In the genomic region with DNA sequence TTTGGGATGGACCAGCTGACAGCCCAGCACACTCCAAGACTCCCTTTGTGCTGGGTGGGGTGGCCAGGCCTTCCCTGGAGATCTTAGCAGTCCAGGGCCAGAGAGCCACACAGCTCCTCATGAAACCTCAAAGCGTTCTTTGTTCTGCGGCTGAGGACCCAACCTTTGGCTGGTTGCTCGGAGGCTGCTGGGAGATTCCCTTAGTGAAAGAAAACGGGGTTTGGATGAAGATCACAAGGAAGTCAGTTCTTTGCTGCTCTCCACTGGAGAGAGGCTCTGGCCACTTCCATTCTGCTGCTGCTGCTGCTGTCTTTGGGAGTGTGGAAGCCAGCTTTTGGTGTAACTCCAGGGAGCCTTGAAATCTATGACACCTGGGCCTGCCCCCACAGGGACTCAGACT, we compare ENCODE assay signal across 20 mouse cellular contexts. TPM values are rescaled to one million over a fixed set of nuclear protein-coding genes. Genes with fewer than 3 reads are reported as not detected.
DNase-seq lines count a peak whose midpoint lies in the region; ATAC-seq lines count a peak whose summit lies in the region.
"Had no signal": no experiment of that assay in that cellular context is flagged by ENCODE, and none has a peak within 500 bp of the region (broad histone marks: within the 10 kb centered on the region; RNA-seq: fewer than 3 reads in every experiment).

No protein-coding gene starts in this region.

- H3K4me3 ChIP-seq in hindbrain, embryonic 10.5 days = no peak overlapping the region
- no peak overlapping the region for H3K4me3 ChIP-seq in hindbrain, embryonic 11.5 days (ENCODE audit: low read depth, low read length)
- H3K4me3 ChIP-seq in midbrain, embryonic 15.5 days = no peak overlapping the region
- H3K4me3 ChIP-seq in midbrain, embryonic 11.5 days (ENCODE audit: low read depth, low read length) = no peak overlapping the region
- H3K4me3 ChIP-seq in embryonic facial prominence, embryonic 13.5 days = no peak overlapping the region
- H3K4me3 ChIP-seq in limb, embryonic 15.5 days = no peak overlapping the region
- H3K4me3 ChIP-seq: liver, embryonic 12.5 days had no signal

- ATAC-seq in hindbrain, embryonic 11.5 days (ENCODE audit: low FRiP score) = no peak
- ATAC-seq in midbrain, embryonic 15.5 days (replicated peaks) = 0 out of 2 replicates have a peak, but pooled peaks have one; percentile 39
- no peak for ATAC-seq in midbrain, embryonic 11.5 days (ENCODE audit: low FRiP score)
- no peak for ATAC-seq in embryonic facial prominence, embryonic 13.5 days (ENCODE audit: insufficient number of reproducible peaks, insufficient read depth, low FRiP score, low TSS enrichment, low read depth)
- no peak for ATAC-seq in limb, embryonic 15.5 days (ENCODE audit: insufficient number of reproducible peaks, low FRiP score, low TSS enrichment, low read depth)
- ATAC-seq: activated CD4-positive, CD25-positive, alpha-beta regulatory T cell, adult 4 months; inflammation-experienced regulatory T-cells, adult 6 months; liver, embryonic 12.5 days; Patski had no signal

- peak overlapping the region; percentile 65 for H3K27ac ChIP-seq in hindbrain, embryonic 10.5 days
- H3K27ac ChIP-seq in hindbrain, embryonic 11.5 days (ENCODE audit: low read depth, low read length) = no peak overlapping the region
- H3K27ac ChIP-seq in midbrain, embryonic 15.5 days = no peak overlapping the region
- no peak overlapping the region for H3K27ac ChIP-seq in midbrain, embryonic 11.5 days (ENCODE audit: low read depth, low read length)
- 0 out of 2 replicates have a peak overlapping the region, but pooled peaks have one; percentile 22 for H3K27ac ChIP-seq in embryonic facial prominence, embryonic 13.5 days
- peak overlapping the region; percentile 47; the same call in 1 of the 2 replicates for H3K27ac ChIP-seq in limb, embryonic 15.5 days
- H3K27ac ChIP-seq: liver, embryonic 12.5 days had no signal

- no peak overlapping the region for H3K4me2 ChIP-seq in hindbrain, embryonic 11.5 days (replicated peaks; ENCODE audit: low read depth, low read length)
- no peak overlapping the region for H3K4me2 ChIP-seq in midbrain, embryonic 15.5 days
- H3K4me2 ChIP-seq in midbrain, embryonic 11.5 days = no peak overlapping the region
- no peak overlapping the region for H3K4me2 ChIP-seq in embryonic facial prominence, embryonic 13.5 days
- H3K4me2 ChIP-seq in limb, embryonic 15.5 days = no peak overlapping the region
- H3K4me2 ChIP-seq: liver, embryonic 12.5 days had no signal

- H3K4me1 ChIP-seq in hindbrain, embryonic 10.5 days (replicated peaks) = peaks cover 27% of the 10 kb centered on the region
- no peaks in the 10 kb centered on the region for H3K4me1 ChIP-seq in hindbrain, embryonic 11.5 days (replicated peaks; ENCODE audit: control insufficient read depth, insufficient read depth, low read length)
- H3K4me1 ChIP-seq in midbrain, embryonic 15.5 days = peaks cover 13% of the 10 kb centered on the region
- peaks cover 7% of the 10 kb centered on the region for H3K4me1 ChIP-seq in midbrain, embryonic 11.5 days (ENCODE audit: control insufficient read depth, insufficient read depth, low read length)
- H3K4me1 ChIP-seq in embryonic facial prominence, embryonic 13.5 days = peaks cover 13% of the 10 kb centered on the region
- peaks cover 21% of the 10 kb centered on the region for H3K4me1 ChIP-seq in limb, embryonic 15.5 days
- H3K4me1 ChIP-seq: liver, embryonic 12.5 days had no signal

- WGBS in hindbrain, embryonic 10.5 days = 51% methylated on average over 4 of the region's 4 CpGs
- 48% methylated on average over 4 of the region's 4 CpGs for WGBS in hindbrain, embryonic 11.5 days
- WGBS in midbrain, embryonic 15.5 days = 46% methylated on average over 4 of the region's 4 CpGs
- 49% methylated on average over 4 of the region's 4 CpGs for WGBS in midbrain, embryonic 11.5 days
- WGBS in embryonic facial prominence, embryonic 13.5 days = 43% methylated on average over 4 of the region's 4 CpGs
- WGBS in limb, embryonic 15.5 days = 47% methylated on average over 4 of the region's 4 CpGs

- H3K9ac ChIP-seq in hindbrain, embryonic 11.5 days (ENCODE audit: low read depth, low read length) = no peak overlapping the region
- H3K9ac ChIP-seq in midbrain, embryonic 15.5 days = no peak overlapping the region
- no peak overlapping the region for H3K9ac ChIP-seq in midbrain, embryonic 11.5 days (ENCODE audit: low read length)
- no peak overlapping the region for H3K9ac ChIP-seq in embryonic facial prominence, embryonic 13.5 days
- H3K9ac ChIP-seq in limb, embryonic 15.5 days = no peak overlapping the region
- H3K9ac ChIP-seq: liver, embryonic 12.5 days had no signal

- H3K9me3 ChIP-seq in hindbrain, embryonic 10.5 days = no peaks in the 10 kb centered on the region; the same call in 1 of the 2 replicates
- no peaks in the 10 kb centered on the region for H3K9me3 ChIP-seq in hindbrain, embryonic 11.5 days (ENCODE audit: control insufficient read depth, low read length)
- no peaks in the 10 kb centered on the region for H3K9me3 ChIP-seq in midbrain, embryonic 15.5 days
- H3K9me3 ChIP-seq in midbrain, embryonic 11.5 days (ENCODE audit: control insufficient read depth, low read length) = no peaks in the 10 kb centered on the region
- peaks cover 4% of the 10 kb centered on the region; the same call in 1 of the 2 replicates for H3K9me3 ChIP-seq in embryonic facial prominence, embryonic 13.5 days
- H3K9me3 ChIP-seq in limb, embryonic 15.5 days = no peaks in the 10 kb centered on the region
- H3K9me3 ChIP-seq: liver, embryonic 12.5 days had no signal

- H3K27me3 ChIP-seq in hindbrain, embryonic 10.5 days (ENCODE audit: insufficient read depth, poor library complexity, severe bottlenecking) = peaks cover 21% of the 10 kb centered on the region
- H3K27me3 ChIP-seq in hindbrain, embryonic 11.5 days (ENCODE audit: control insufficient read depth, insufficient read depth, low read length) = no peaks in the 10 kb centered on the region
- no peaks in the 10 kb centered on the region for H3K27me3 ChIP-seq in midbrain, embryonic 15.5 days (replicated peaks)
- H3K27me3 ChIP-seq in midbrain, embryonic 11.5 days (ENCODE audit: control insufficient read depth, insufficient read depth, low read length) = no peaks in the 10 kb centered on the region
- H3K27me3 ChIP-seq in embryonic facial prominence, embryonic 13.5 days = 0 out of 2 replicates have a peak, but pooled peaks cover 3% of the 10 kb centered on the region
- no peaks in the 10 kb centered on the region for H3K27me3 ChIP-seq in limb, embryonic 15.5 days
- H3K27me3 ChIP-seq: Patski had no signal

- DNase-seq in hindbrain, embryonic 10.5 days (ENCODE audit: low spot score) = no peak
- no peak for DNase-seq in hindbrain, embryonic 11.5 days (ENCODE audit: low spot score)
- no peak for DNase-seq in midbrain, embryonic 11.5 days (ENCODE audit: low spot score, missing footprints)
- DNase-seq in kidney, adult 18-20 months = no peak
- DNase-seq in thymus, postnatal 25 days = no peak
- DNase-seq: adrenal gland, postnatal 36 days; gastrocnemius, postnatal 14 days; kidney, adult 9 months; kidney, postnatal 4 days; lung, postnatal 36 days; right cerebral cortex, adult 18-20 months; spleen, adult 18-20 months; thymus, adult 18-20 months had no signal

- H3K36me3 ChIP-seq in hindbrain, embryonic 10.5 days = no peaks in the 10 kb centered on the region
- H3K36me3 ChIP-seq in hindbrain, embryonic 11.5 days (ENCODE audit: control insufficient read depth, insufficient read depth, low read length) = no peaks in the 10 kb centered on the region
- H3K36me3 ChIP-seq in midbrain, embryonic 15.5 days (replicated peaks) = no peaks in the 10 kb centered on the region
- H3K36me3 ChIP-seq in midbrain, embryonic 11.5 days (ENCODE audit: control insufficient read depth, insufficient read depth, low read length) = no peaks in the 10 kb centered on the region
- no peaks in the 10 kb centered on the region for H3K36me3 ChIP-seq in embryonic facial prominence, embryonic 13.5 days
- no peaks in the 10 kb centered on the region for H3K36me3 ChIP-seq in limb, embryonic 15.5 days
- H3K36me3 ChIP-seq: liver, embryonic 12.5 days had no signal

RNA-seq across cellular contexts. Expression of a gene that starts 53.3 kb away (rescaled TPM):
- polyA plus RNA-seq in hindbrain, embryonic 10.5 days (2016; fragmentation: Nextera tagmentation; extraction: Ambion mirVana) = 18.0 and 19.8 TPM in 2 replicates
- polyA plus RNA-seq in hindbrain, embryonic 11.5 days (2014; fragmentation: Nextera tagmentation; extraction: Ambion mirVana) = 20.1 and 26.5 TPM in 2 replicates
- 13.2 and 13.5 TPM in 2 replicates for polyA plus RNA-seq in midbrain, embryonic 15.5 days (2015; fragmentation: Nextera tagmentation; extraction: Ambion mirVana)
- polyA plus RNA-seq in midbrain, embryonic 11.5 days (2014; fragmentation: Nextera tagmentation; extraction: Ambion mirVana) = 20.8 and 23.1 TPM in 2 replicates
- 17.4 and 25.1 TPM in 2 replicates for polyA plus RNA-seq in embryonic facial prominence, embryonic 13.5 days (2015; fragmentation: Nextera tagmentation; extraction: Ambion mirVana)
- 15.8 and 20.3 TPM in 2 replicates for polyA plus RNA-seq in limb, embryonic 15.5 days (2015; fragmentation: Nextera tagmentation; extraction: Ambion mirVana)

Comparison
In these comparisons a context has a peak if more than half of its experiments do, and no peak if none do; other contexts are left out.
1. H3K27ac ChIP-seq: peak in hindbrain, embryonic 10.5 days (single experiment), embryonic facial prominence, embryonic 13.5 days (single experiment) and limb, embryonic 15.5 days (single experiment); none in hindbrain, embryonic 11.5 days (single experiment), midbrain, embryonic 15.5 days (single experiment) and midbrain, embryonic 11.5 days (single experiment).